Mouse (Mus musculus): ENCODE measurements around the gene Cryga.
A peak's percentile ranks its signal among the peaks of the same experiment; 100 is the strongest.
"Not testable (repeated sequence)": the region's sequence is repeated elsewhere in the genome, so short reads cannot be mapped to it uniquely, and the experiment has no call there.

Gene Cryga

DNA sequence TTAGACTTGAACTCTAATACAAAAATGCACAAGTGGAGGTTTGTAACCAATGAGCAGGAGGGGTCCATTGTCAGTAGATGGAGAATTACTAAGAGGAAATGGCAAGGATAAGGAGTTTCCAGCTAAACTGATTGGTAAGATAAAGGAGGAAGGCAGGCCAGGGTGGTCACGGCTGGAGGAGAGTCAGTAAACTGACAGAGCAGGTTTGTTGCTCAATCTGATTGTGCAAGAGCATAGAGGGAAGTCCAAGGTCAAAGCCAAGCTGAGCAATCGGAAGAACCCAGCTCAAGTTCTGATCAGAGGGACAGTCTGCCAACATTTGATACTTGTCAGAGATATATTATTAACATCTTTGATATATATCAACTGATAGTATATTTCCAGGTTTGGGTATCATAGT lies 12.8 kb downstream of the Cryga start:
- no peak for DNase-seq (ENCODE audit: low spot score)

DNA sequence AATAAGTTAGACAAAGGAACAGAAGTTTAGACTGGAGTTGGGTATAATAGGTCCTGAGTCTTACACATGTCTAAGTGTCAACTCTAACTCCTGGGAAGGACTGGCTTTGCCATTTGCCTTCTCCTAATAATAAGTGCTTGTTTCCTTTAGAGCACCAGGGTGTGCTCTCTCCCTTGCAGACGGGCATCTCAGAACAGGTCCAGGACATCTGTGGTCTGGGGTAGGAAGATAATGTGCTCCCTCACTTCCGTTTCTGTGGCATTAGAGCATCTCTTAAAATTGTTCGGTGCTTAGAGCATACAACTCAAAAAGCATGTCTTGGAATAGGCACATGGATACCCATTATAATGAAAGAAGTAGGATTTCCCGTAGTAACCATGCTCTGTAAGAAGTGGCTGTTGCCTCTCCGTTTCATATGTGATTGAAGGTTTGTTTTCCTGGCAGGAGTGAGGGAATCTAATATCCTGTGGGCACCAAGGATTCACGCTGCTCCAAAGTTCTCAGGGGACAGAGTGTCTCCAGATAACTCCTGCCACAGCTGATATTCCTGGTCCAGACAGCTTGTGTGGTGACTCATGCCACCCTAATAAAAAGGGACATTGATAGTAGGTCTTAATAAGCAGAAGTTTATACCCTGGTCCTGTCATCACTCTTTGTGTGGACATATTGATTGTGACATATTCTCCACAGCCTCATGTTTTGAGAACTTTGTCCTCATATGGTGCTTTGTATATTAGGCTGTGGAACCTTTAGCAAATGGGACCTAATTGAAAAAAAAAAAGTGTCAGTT lies 14.4 kb downstream of the Cryga start:
- DNase-seq (ENCODE audit: low spot score): no peak

DNA sequence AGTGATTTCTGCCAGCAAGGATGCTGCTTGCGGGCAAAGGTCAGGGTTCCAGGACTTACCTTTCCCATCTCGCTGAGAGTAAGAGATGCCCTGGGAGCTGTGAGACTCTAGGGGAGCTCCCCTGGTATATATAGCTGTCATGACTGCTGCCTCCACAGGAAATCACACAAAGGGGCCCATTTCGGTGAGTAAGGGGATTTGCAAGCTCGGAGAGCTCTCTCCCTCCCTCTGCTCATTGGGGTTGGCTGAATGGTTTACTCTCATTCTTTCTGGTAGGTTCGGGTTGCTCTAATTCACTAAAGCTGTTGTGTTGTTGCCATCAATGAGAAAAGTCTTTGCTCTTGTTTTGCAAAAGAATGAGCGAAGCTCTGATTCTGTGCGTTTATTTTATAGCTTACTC lies 21.0 kb downstream of the Cryga start, which contains the start of gene Crygb:
Crygb (minus strand) TSS at position 101 of the 400 bp plus-strand sequence.
- DNase-seq (ENCODE audit: low spot score): no peak

DNA sequence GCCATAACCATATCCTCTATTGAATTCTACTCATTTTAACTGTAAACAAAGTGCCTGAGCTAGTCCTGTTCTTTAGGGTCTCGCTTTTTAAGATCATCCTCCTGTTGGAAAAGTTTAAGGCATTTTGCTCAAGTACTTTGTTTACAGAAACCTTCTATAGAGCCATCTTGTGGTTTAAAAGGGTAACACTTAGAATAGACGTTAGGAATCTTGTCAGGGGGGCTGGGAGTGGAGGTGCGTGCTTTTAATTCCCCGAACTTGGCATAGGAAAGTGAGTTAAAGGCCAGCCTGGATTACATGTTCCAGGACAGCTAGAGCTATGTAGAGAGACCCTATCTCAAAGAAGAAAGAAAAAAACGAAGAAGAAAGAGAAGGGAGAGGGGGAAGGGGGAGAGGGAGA lies 27.6 kb downstream of the Cryga start:
- peak; percentile 43 for DNase-seq (ENCODE audit: low spot score)

DNA sequence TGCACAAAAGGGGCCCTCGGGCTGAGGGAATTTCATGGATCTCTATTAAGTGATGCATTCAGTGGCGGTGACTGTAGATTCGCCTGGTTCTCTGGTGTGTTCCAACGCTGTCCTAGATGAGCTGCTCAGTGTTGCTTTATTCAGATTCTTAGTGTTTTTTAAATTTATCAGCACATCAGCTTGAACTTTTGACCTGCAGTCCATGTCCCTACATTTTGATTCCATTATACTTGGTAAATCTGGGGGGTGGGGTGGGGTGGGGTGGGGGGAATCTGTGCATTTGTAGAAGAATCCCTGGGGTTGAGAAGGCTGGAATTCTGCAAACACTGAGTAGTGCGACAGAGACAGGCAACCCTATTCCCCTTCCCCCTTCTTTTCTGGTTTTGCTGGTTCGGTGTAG lies 29.6 kb downstream of the Cryga start, which contains the start of gene Crygc:
Crygc (minus strand) TSS at position 101 of the 400 bp plus-strand sequence.
- no peak for DNase-seq (ENCODE audit: low spot score)

DNA sequence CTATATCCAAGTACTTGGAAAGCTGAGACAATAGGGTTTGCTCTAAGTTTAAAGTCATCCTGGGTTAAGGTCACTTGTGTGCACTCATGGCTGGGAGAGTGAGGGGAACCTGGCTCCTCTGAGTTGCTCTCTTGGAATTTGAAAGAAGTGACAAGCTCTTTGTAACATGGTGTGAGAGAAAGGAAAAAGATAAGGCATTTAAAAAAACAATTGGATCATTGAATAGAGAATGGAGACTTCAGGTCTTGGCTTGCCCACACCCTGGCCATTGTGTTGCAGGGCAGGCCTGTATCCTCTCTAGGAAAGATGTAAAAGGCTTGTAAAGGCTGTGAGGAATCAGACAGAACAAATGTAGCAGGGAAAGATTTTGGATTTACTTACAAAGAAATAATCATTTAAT lies 35.3 kb downstream of the Cryga start:
- DNase-seq (ENCODE audit: low spot score): no peak

DNA sequence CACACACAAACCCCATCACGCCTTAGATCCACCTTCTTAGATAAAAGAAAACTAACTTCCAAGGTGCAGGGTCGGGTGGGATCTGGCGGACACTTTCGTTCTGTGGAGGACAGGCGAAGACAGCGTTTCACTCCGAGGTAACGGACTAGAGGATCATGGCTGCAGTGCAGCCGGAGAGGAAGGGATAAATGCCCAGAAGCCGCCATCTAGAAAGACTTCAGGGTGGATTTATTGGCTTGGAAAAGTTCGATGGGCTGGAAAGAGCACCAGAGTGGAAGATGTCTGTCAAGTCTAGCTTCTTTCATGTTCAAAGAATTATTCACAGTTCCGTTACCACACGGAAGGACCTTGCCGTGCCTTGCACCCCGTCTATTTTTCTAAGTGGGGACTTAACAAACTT lies 39.0 kb downstream of the Cryga start:
- peak; percentile 61 for DNase-seq (ENCODE audit: low spot score)

DNA sequence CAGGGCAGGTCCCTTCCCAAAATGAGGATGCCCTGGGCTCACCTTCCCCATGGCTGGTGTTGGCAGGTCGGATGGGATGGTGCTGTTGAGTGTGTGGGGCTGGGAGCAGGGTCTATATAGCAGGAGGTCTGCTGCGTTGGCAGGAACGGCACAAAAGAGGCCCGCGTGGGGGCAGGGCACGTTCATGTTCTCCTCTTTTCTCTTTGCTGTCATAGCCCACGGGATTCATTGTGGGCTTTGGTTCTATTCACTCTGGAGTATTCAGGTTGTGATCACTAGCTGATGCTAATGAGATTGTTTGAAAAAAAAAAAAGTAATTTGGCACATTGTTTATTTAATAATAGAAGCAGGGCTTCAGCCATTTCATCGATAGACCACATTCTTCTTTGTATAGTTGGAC lies 39.8 kb downstream of the Cryga start, which contains the start of gene Crygd:
Crygd (minus strand) TSS at position 101 of the 400 bp plus-strand sequence.
- DNase-seq (ENCODE audit: low spot score): no peak

DNA sequence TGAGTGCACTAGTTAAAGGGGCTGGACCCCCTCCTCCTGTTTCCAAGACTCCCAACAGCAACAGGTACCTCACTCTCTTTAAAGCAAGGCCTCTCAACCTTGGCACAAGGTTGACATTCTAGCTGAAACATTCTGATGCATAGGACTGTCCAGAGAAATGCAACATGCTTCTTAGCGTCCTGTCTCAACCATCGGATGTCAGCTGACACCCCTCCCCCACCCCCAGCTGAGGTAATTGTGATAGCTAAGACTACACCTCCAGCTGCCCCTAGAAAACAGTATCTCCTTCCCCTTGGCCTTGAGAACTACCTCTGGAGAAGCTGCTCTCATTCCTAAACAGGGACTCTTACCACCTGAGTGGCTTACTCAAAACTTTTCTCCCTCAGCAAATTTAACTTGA lies 51.0 kb downstream of the Cryga start:
- no peak for DNase-seq (ENCODE audit: low spot score)

DNA sequence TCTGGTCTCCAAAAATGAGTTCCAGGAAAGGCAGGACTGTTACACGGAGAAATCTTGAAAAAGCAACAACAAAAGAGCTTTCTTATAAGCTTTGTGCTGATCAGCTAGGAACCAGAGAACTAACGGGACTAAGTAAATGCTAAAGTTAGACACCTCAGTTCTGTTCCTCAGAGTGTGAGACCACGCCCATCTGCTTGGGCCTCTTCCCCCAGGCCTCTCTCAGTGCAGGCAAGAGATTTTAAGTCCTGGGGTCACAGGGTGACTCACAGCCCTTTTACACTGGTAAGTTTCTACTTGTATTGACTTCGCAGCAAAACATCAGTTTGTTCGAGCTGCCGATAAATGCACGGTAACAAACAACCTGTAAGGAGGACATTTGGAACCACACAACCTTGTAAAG lies 51.5 kb downstream of the Cryga start:
- DNase-seq (ENCODE audit: low spot score): no peak

DNA sequence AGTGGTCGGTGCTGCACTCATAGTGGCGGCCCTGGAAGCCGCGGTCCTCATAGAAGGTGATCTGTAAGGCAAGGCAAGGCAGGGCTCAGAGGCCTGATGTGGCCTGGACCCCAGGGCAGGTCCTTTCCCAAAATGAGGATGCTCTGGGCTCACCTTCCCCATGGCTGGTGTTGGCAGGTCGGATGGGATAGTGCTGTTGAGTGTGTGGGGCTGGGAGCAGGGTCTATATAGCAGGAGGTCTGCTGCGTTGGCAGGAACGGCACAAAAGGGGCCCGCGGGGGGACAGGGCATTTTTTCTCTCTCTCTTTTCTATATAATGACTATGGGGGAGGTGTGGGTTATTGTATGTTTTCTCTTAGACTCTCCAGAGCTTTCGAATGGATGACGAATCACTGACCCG lies 52.2 kb downstream of the Cryga start, which contains the start of gene Cryge:
Cryge (minus strand) TSS at position 198 of the 400 bp plus-strand sequence.
- not testable (repeated sequence) for DNase-seq (ENCODE audit: low spot score)
